Mouse (Mus musculus) brain, embryonic 14.5 days (tissue): ENCODE measurements around the gene Ms4a4d.

ENCODE experiments used
- CTCF ChIP-seq: fragments of 200-500 bp; IDR thresholded peaks from 2 replicates; pipeline ENCODE4 v1.5.1; 2012; ENCODE audit warnings: inconsistent platforms, mild to moderate bottlenecking, moderate library complexity, borderline replicate concordance; ENCODE audit not compliant: insufficient read depth, insufficient read length; ENCODE audit errors: extremely low read depth
- POLR2A ChIP-seq: fragments of 200-500 bp; IDR thresholded peaks from 2 replicates; pipeline ENCODE4 v1.6.1; 2012; ENCODE audit warnings: mild to moderate bottlenecking, inconsistent platforms, borderline replicate concordance; ENCODE audit not compliant: poor library complexity, insufficient read depth, insufficient read length, severe bottlenecking; ENCODE audit errors: extremely low read depth

- TF ChIP-seq CTCF (no peak), POLR2A (no peak)
Observed at GRCm38 (mm10) chr19:11554726-11555125, 18.1 kb downstream of the Ms4a4d start.
